Mouse (Mus musculus): ENCODE measurements around the gene Smpdl3a. TPM values are rescaled to one million over a fixed set of nuclear protein-coding genes. Genes with fewer than 3 reads are reported as not detected.
A peak's percentile ranks its signal among the peaks of the same experiment; 100 is the strongest.

The Smpdl3a gene
- polyA plus RNA-seq (2015; fragmentation: Nextera tagmentation; extraction: Ambion mirVana), result 17.3 and 19.5 TPM in 2 replicates

GRCm38 (mm10) chr10:57794018-57794417 lies at the start of gene Smpdl3a:
Gene Smpdl3a, plus strand, starts transcription at chr10:57794335.
- 79% methylated on average over 7 of the region's 7 CpGs for WGBS
- H3K27ac ChIP-seq (ENCODE audit: low read length), result peak within 1 kb of the TSS; percentile 39
- no peak for ATAC-seq

GRCm38 (mm10) chr10:57745452-57745851 lies 48.7 kb upstream of the Smpdl3a start:
- Histone ChIP-seq H3K27ac (ENCODE audit: low read length) (no peak overlapping the region), H3K36me3 (ENCODE audit: control insufficient read depth, insufficient read depth) (no peaks in the 10 kb centered on the region), H3K27me3 (replicated peaks; ENCODE audit: control insufficient read depth, insufficient read depth, low read length) (no peaks in the 10 kb centered on the region), H3K4me1 (replicated peaks; ENCODE audit: control insufficient read depth, insufficient read depth, low read length) (peaks cover 4% of the 10 kb centered on the region; the same call in 1 of the 2 replicates), H3K9me3 (ENCODE audit: control insufficient read depth, low read length) (no peaks in the 10 kb centered on the region), H3K9ac (replicated peaks; ENCODE audit: low read depth, low read length) (no peak overlapping the region), H3K4me2 (ENCODE audit: low read length) (no peak overlapping the region), H3K4me3 (replicated peaks; ENCODE audit: low read length) (no peak overlapping the region)
- ATAC-seq, result no peak

More at GRCm38 (mm10) chr10:57794018-57794417, at the start of gene Smpdl3a:
- Histone ChIP-seq H3K36me3 (ENCODE audit: control insufficient read depth, insufficient read depth) (no peaks in the 10 kb centered on the region), H3K4me3 (replicated peaks; ENCODE audit: low read length) (peak within 1 kb of the TSS; percentile 63), H3K9ac (replicated peaks; ENCODE audit: low read depth, low read length) (peak within 1 kb of the TSS; percentile 75), H3K27me3 (replicated peaks; ENCODE audit: control insufficient read depth, insufficient read depth, low read length) (no peaks in the 10 kb centered on the region), H3K9me3 (ENCODE audit: control insufficient read depth, low read length) (peaks cover 3% of the 10 kb centered on the region; the same call in 1 of the 2 replicates), H3K4me1 (replicated peaks; ENCODE audit: control insufficient read depth, insufficient read depth, low read length) (peaks cover 18% of the 10 kb centered on the region), H3K4me2 (ENCODE audit: low read length) (peak within 1 kb of the TSS; percentile 98)

GRCm38 (mm10) chr10:57747127-57747526 lies 47.0 kb upstream of the Smpdl3a start:
- Histone ChIP-seq H3K4me1 (replicated peaks; ENCODE audit: control insufficient read depth, insufficient read depth, low read length) (peaks cover 2% of the 10 kb centered on the region; the same call in 1 of the 2 replicates), H3K4me2 (ENCODE audit: low read length) (no peak overlapping the region), H3K27me3 (replicated peaks; ENCODE audit: control insufficient read depth, insufficient read depth, low read length) (no peaks in the 10 kb centered on the region), H3K36me3 (ENCODE audit: control insufficient read depth, insufficient read depth) (no peaks in the 10 kb centered on the region), H3K9me3 (ENCODE audit: control insufficient read depth, low read length) (no peaks in the 10 kb centered on the region), H3K9ac (replicated peaks; ENCODE audit: low read depth, low read length) (no peak overlapping the region), H3K4me3 (replicated peaks; ENCODE audit: low read length) (no peak overlapping the region), H3K27ac (ENCODE audit: low read length) (no peak overlapping the region)
- ATAC-seq, result no peak

- Histone ChIP-seq H3K27me3 (replicated peaks; ENCODE audit: control insufficient read depth, insufficient read depth, low read length) (no peaks in the 10 kb centered on the region), H3K9ac (replicated peaks; ENCODE audit: low read depth, low read length) (no peak overlapping the region), H3K27ac (ENCODE audit: low read length) (no peak overlapping the region), H3K4me2 (ENCODE audit: low read length) (no peak overlapping the region), H3K4me3 (replicated peaks; ENCODE audit: low read length) (no peak overlapping the region), H3K9me3 (ENCODE audit: control insufficient read depth, low read length) (no peaks in the 10 kb centered on the region), H3K36me3 (ENCODE audit: control insufficient read depth, insufficient read depth) (no peaks in the 10 kb centered on the region), H3K4me1 (replicated peaks; ENCODE audit: control insufficient read depth, insufficient read depth, low read length) (no peaks in the 10 kb centered on the region)
- 90% methylated on average over 1 of the region's 1 CpGs for WGBS
- ATAC-seq, result no peak
Observed at GRCm38 (mm10) chr10:57753343-57753742, 40.8 kb upstream of the Smpdl3a start.

- Histone ChIP-seq H3K27me3 (replicated peaks; ENCODE audit: control insufficient read depth, insufficient read depth, low read length) (no peaks in the 10 kb centered on the region), H3K9me3 (ENCODE audit: control insufficient read depth, low read length) (no peaks in the 10 kb centered on the region), H3K4me1 (replicated peaks; ENCODE audit: control insufficient read depth, insufficient read depth, low read length) (no peaks in the 10 kb centered on the region), H3K9ac (replicated peaks; ENCODE audit: low read depth, low read length) (no peak overlapping the region), H3K4me3 (replicated peaks; ENCODE audit: low read length) (no peak overlapping the region), H3K36me3 (ENCODE audit: control insufficient read depth, insufficient read depth) (no peaks in the 10 kb centered on the region), H3K4me2 (ENCODE audit: low read length) (no peak overlapping the region), H3K27ac (ENCODE audit: low read length) (no peak overlapping the region)
- ATAC-seq, result no peak
- WGBS, result 91% methylated on average over 2 of the region's 2 CpGs
Observed at GRCm38 (mm10) chr10:57755201-57755736, 38.9 kb upstream of the Smpdl3a start.

- Histone ChIP-seq H3K9me3 (ENCODE audit: control insufficient read depth, low read length) (no peaks in the 10 kb centered on the region), H3K4me3 (replicated peaks; ENCODE audit: low read length) (no peak overlapping the region), H3K27ac (ENCODE audit: low read length) (no peak overlapping the region), H3K36me3 (ENCODE audit: control insufficient read depth, insufficient read depth) (no peaks in the 10 kb centered on the region), H3K9ac (replicated peaks; ENCODE audit: low read depth, low read length) (no peak overlapping the region), H3K4me1 (replicated peaks; ENCODE audit: control insufficient read depth, insufficient read depth, low read length) (no peaks in the 10 kb centered on the region), H3K4me2 (ENCODE audit: low read length) (no peak overlapping the region), H3K27me3 (replicated peaks; ENCODE audit: control insufficient read depth, insufficient read depth, low read length) (no peaks in the 10 kb centered on the region)
- WGBS, result 94% methylated on average over 2 of the region's 2 CpGs
- ATAC-seq, result no peak
Observed at GRCm38 (mm10) chr10:57758999-57759398, 35.1 kb upstream of the Smpdl3a start.

- Histone ChIP-seq H3K9me3 (ENCODE audit: control insufficient read depth, low read length) (no peaks in the 10 kb centered on the region), H3K4me1 (replicated peaks; ENCODE audit: control insufficient read depth, insufficient read depth, low read length) (no peaks in the 10 kb centered on the region), H3K27ac (ENCODE audit: low read length) (no peak overlapping the region), H3K4me3 (replicated peaks; ENCODE audit: low read length) (no peak overlapping the region), H3K27me3 (replicated peaks; ENCODE audit: control insufficient read depth, insufficient read depth, low read length) (no peaks in the 10 kb centered on the region), H3K9ac (replicated peaks; ENCODE audit: low read depth, low read length) (no peak overlapping the region), H3K4me2 (ENCODE audit: low read length) (no peak overlapping the region), H3K36me3 (ENCODE audit: control insufficient read depth, insufficient read depth) (no peaks in the 10 kb centered on the region)
- 78% methylated on average over 3 of the region's 3 CpGs for WGBS
- ATAC-seq, result no peak
Observed at GRCm38 (mm10) chr10:57760694-57761093, 33.4 kb upstream of the Smpdl3a start.

- Histone ChIP-seq H3K4me3 (replicated peaks; ENCODE audit: low read length) (no peak overlapping the region), H3K27ac (ENCODE audit: low read length) (no peak overlapping the region), H3K4me2 (ENCODE audit: low read length) (no peak overlapping the region), H3K9ac (replicated peaks; ENCODE audit: low read depth, low read length) (no peak overlapping the region), H3K27me3 (replicated peaks; ENCODE audit: control insufficient read depth, insufficient read depth, low read length) (no peaks in the 10 kb centered on the region), H3K9me3 (ENCODE audit: control insufficient read depth, low read length) (no peaks in the 10 kb centered on the region), H3K4me1 (replicated peaks; ENCODE audit: control insufficient read depth, insufficient read depth, low read length) (no peaks in the 10 kb centered on the region), H3K36me3 (ENCODE audit: control insufficient read depth, insufficient read depth) (no peaks in the 10 kb centered on the region)
- WGBS, result 39% methylated on average over 1 of the region's 1 CpGs
- ATAC-seq, result no peak
Observed at GRCm38 (mm10) chr10:57763044-57763443, 31.1 kb upstream of the Smpdl3a start.

- Histone ChIP-seq H3K4me3 (replicated peaks; ENCODE audit: low read length) (peak overlapping the region; percentile 17; the same call in 1 of the 2 replicates), H3K36me3 (ENCODE audit: control insufficient read depth, insufficient read depth) (no peaks in the 10 kb centered on the region), H3K27me3 (replicated peaks; ENCODE audit: control insufficient read depth, insufficient read depth, low read length) (no peaks in the 10 kb centered on the region), H3K4me2 (ENCODE audit: low read length) (peak overlapping the region; percentile 51), H3K4me1 (replicated peaks; ENCODE audit: control insufficient read depth, insufficient read depth, low read length) (peaks cover 27% of the 10 kb centered on the region), H3K9ac (replicated peaks; ENCODE audit: low read depth, low read length) (peak overlapping the region; percentile 48; the same call in 1 of the 2 replicates), H3K9me3 (ENCODE audit: control insufficient read depth, low read length) (no peaks in the 10 kb centered on the region), H3K27ac (ENCODE audit: low read length) (peak overlapping the region; percentile 92)
- ATAC-seq, result peak; percentile 69
- WGBS, result 5% methylated on average over 13 of the region's 13 CpGs
Observed at GRCm38 (mm10) chr10:57783289-57784130, 10.6 kb upstream of the Smpdl3a start.

Measured in forebrain, embryonic 16.5 days (tissue).